Mouse (Mus musculus) mouse embryonic stem cell (cell line): ENCODE measurements around the gene Zdhhc18.

Source experiments
- in situ Hi-C, 2 experiments: fragments of 300-500 bp; cut with MboI; formaldehyde crosslinking; loops; 1 replicate in 1 of 2; 3 replicates in 1 of 2; pipeline ENCODE4 v1.14.3; 2019 to 2020; ENCODE audit warnings: low sequenced_read_pairs in 2 of 2, low pct_unique_long_range_greater_than_20kb in 1 of 2, mixed read lengths in 1 of 2; ENCODE audit not compliant: unreplicated experiment in 1 of 2

The Zdhhc18 gene

GRCm38 (mm10) chr4:133649989-133650699, at the start of gene Zdhhc18:
Zdhhc18 (minus strand) TSS chr4:133650154.
- in situ Hi-C loops, result loop anchor here (5.0 to 10.0 kb wide), 3 partner anchors 53 to 185 kb away; no protein-coding TSS in a partner anchor

GRCm38 (mm10) chr4:133695363-133695762, 45.4 kb upstream of the Zdhhc18 start:
- in situ Hi-C loops, result no loop called here

- in situ Hi-C loops, result no loop called here
Measured at GRCm38 (mm10) chr4:133690252-133690651, 40.3 kb upstream of the Zdhhc18 start.

DNA sequence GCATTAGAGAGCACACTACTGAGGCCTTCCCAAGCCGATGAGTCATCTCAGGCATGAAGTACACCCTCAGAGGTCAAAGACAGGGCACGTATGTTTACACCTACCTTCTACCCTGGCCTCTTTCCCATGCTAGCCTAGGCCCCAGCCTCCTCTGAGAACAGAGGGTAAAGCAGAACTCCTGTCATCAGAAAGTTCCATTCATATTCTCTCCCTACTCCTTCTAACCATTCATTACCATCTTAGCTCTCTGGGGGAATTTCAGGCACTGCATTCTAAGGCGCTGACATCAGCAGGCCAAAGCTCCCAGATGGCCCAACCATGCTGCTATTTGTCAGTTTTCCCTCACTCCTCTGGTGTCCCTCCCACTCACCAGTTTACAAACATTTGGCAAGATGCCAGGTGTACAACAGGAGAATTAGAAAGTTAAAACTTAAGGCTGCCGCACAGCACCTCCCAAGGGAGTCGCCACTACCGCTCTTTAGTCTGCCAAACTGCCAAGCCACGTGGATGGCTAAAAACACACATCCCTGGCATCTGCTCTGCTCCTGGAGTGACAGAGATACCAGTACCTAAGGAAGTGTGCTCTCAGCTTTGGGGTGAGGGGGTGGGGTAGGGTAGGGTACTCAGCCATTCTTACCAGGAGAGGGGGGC, 38.6 kb upstream of the Zdhhc18 start:
- in situ Hi-C loops, result no loop called here

GRCm38 (mm10) chr4:133687126-133687525, 37.2 kb upstream of the Zdhhc18 start:
- in situ Hi-C loops, result no loop called here

DNA sequence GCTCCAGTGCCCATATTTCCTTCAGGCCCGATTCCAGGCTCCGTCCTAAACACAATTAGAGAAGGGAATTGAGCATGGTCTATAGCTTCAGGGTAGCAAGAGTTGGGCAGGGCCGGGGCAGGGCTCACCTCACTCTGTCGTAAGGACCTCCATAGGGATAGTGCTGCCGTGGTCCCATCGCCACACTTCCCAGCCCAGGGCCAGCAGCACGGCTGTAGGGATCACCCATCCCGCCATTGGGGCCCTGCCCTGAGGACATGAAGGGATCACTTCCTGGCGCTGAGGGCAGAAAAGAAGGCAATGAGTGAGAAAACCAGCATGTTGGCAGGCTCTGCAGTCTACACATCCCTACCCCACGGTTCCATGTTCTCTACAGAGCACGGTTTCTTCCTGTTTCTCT, 36.6 kb upstream of the Zdhhc18 start:
- in situ Hi-C loops, result no loop called here

DNA sequence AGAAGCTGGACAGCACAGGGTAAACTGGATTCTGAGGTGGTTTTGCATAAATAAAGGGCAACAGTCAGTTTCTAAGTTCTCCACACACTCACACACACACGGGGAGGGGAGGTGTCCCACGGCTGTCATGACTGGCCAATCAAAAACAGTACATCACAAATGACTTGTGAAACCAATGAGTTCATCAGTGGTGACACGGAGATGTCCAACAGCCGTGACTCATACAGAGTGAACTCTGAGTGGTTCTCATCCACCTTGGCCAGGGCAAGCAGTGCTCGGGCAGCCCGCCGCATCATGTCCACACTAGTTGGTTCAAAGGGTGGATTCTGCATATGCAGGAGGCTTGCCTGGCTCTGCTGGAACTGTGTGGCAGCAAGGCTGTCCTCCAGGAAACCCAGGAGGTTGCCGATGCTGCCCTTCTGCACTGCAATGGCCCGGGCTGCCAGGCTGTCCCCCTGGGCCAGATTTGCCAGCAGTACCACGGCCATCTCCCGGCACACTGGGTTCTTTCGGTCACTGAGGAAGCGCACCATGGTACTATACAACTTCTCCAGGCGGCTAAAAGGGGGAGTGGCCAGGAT, 30.3 kb upstream of the Zdhhc18 start:
- in situ Hi-C loops, result no loop called here

GRCm38 (mm10) chr4:133679629-133680028, 29.7 kb upstream of the Zdhhc18 start:
- in situ Hi-C loops, result no loop called here

DNA sequence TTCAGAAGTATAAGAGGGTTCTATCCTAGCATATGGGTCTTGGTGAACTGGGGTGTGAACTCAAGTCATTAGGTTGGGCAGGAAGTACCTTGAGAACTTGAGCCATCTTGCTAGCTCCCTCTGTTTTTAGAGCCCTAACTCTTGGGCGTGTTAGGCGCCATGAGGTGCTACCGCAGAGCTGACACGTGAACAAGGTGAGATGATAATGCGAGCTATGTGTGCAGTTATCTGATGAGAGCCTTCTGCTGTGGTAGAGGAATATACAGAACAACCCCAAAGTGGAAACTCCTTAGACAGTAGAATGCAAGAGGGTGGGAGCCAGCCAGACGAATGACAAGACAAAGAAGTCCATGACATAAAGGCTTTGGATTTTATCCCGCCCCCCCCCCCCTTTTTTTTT, 27.3 kb upstream of the Zdhhc18 start:
- in situ Hi-C loops, result no loop called here

- in situ Hi-C loops, result no loop called here
Measured at GRCm38 (mm10) chr4:133676189-133676588, 26.2 kb upstream of the Zdhhc18 start.

GRCm38 (mm10) chr4:133675594-133676016, 25.7 kb upstream of the Zdhhc18 start:
- in situ Hi-C loops, result no loop called here

DNA sequence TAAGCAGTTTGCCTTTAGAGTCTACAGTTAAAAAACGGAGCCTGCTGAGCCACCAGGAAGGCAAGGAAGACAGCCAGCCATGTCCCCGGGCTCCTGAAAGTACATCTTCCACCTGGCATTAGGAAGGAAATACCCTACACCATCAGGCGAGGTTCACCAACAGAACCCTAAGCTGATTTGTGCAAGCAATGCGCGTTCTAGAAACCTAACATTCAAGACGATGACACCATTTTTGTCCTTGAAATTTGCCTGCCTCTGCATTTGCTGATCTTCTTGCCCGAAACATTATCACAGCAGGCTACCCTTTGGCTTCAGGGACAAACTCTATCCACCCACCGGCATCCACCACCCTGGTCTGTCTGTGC, 24.4 kb upstream of the Zdhhc18 start:
- in situ Hi-C loops, result no loop called here

DNA sequence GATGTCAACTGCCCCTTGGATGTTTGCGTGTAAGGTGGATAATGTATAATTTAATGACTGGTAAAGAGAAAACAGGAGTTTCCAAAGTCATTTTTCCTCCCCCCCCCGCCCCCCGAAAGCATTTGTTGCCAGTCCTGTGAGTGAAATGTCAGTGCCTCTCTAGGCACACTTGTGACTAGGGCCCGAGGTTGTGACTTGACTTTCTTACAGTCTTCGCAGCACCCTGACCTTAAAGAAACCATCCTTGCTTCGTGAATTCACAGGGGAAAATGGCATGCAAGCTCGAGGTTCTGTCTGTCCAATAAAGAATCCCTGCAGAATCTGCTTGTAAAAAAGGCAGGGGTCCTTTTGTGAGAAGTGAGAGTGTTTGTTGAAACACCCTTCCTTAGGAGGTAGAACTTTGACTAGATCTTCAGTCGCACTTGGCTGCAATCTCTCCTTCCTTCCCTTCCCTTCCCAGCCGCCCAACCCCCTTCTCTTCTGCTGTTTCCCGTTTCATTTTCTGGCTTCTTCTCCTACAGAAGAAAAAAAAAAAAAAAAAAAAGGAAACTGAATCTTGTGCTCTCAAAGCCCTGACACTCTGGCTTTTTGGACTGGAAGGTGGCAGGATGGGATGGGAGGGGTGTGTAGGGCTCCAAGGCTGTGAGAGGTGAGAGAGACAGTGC, 23.8 kb upstream of the Zdhhc18 start:
- in situ Hi-C loops, result no loop called here

GRCm38 (mm10) chr4:133672845-133673647, 23.1 kb upstream of the Zdhhc18 start:
- in situ Hi-C loops, result no loop called here

- in situ Hi-C loops, result no loop called here
Measured at GRCm38 (mm10) chr4:133671881-133672844, 22.2 kb upstream of the Zdhhc18 start, which contains the start of gene Pigv. Pigv (minus strand) TSS chr4:133672647.

DNA sequence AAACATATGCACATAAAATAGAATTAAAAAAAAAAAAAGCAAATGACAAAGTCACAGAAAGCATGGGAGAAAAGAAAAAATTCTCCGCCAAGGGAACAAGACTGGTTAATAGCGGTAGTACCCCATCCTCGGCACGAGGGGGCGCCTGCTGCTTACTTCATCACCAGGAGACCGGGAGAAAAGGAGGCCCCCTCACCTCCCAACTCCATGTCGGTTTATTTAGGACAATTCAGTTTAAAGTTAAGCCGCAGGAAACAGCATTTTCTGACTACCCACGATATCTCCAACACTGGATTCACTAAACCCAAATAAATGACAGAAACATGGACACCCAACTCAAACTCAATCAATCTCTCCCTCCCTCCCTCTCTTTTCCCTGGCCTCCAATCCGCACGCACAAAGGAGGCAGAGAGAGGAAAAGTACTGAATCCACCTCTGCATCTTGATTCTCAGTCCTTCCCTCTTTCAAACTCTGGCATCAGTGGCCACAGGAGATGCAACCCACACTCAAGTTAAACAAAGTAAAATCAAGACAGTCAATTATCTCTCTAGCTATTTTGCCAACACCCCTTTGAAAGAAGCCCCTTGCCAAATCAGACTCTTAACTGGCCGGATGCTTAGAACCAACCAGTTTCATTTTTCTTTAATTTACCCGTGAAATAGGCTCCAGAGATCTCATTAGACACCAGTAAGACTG, 21.4 kb upstream of the Zdhhc18 start:
- in situ Hi-C loops, result no loop called here

DNA sequence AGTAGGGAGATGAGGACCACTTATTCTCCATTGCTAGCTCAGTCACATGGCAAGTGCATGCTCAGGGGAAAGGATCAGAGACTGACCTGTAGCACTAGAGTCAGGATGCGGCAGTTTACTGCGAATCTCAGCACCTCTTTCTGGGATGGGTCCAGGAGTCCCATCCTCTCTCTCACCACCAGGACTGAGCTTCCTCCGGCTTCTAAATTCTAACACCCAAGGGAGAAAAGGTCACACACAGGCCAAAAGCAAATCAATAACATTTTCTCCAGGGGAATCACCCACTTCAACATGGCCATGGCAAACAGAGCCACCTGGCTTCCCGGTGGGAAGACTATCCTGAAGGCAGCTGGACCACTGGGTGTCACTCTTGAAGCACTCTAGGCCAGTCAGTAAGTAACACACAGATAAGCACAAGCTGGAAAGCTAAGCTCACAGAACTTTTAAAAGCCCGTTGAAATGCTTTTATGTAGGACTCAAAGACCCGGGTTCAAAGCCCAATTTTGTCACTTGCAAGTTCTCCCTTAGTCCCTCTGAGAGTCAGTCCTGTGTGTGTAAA, 19.8 kb upstream of the Zdhhc18 start:
- in situ Hi-C loops, result no loop called here
